Mouse (Mus musculus) adipocyte (in vitro differentiated cells): ENCODE results near the gene Adk.

Experiments
- DNase-seq: peaks from one replicate; pipeline ENCODE4 v3.0.0-alpha.2; 2016; ENCODE audit warnings: low spot score

The Adk gene

GRCm38 (mm10) chr14:21166114-21166513, 113.7 kb downstream of the Adk start:
- DNase-seq = no peak

- no peak for DNase-seq
These were observed 121.8 kb downstream of the Adk start for GRCm38 (mm10) chr14:21173973-21174745.

GRCm38 (mm10) chr14:21174804-21175203, 122.4 kb downstream of the Adk start:
- DNase-seq = peak; percentile 18

GRCm38 (mm10) chr14:21177781-21178180, 125.4 kb downstream of the Adk start:
- no peak for DNase-seq

- DNase-seq = no peak
These were observed 126.0 kb downstream of the Adk start for GRCm38 (mm10) chr14:21178356-21178755.

- DNase-seq = no peak
These were observed 128.7 kb downstream of the Adk start for GRCm38 (mm10) chr14:21181053-21181452.

GRCm38 (mm10) chr14:21191966-21192365, 139.6 kb downstream of the Adk start:
- peak; percentile 26 for DNase-seq

- no peak for DNase-seq
These were observed 140.4 kb downstream of the Adk start for GRCm38 (mm10) chr14:21192749-21193148.

GRCm38 (mm10) chr14:21194336-21194735, 142.0 kb downstream of the Adk start:
- no peak for DNase-seq

- no peak for DNase-seq
These were observed 148.5 kb downstream of the Adk start for GRCm38 (mm10) chr14:21200850-21201249.

GRCm38 (mm10) chr14:21206472-21206871, 154.1 kb downstream of the Adk start:
- no peak for DNase-seq

GRCm38 (mm10) chr14:21221574-21222138, 169.3 kb downstream of the Adk start:
- no peak for DNase-seq

- no peak for DNase-seq
These were observed 169.8 kb downstream of the Adk start for GRCm38 (mm10) chr14:21222206-21222605.

- DNase-seq = no peak
These were observed 171.1 kb downstream of the Adk start for GRCm38 (mm10) chr14:21223456-21223855.

- DNase-seq = no peak
These were observed 171.7 kb downstream of the Adk start for GRCm38 (mm10) chr14:21223971-21224635.

- DNase-seq = no peak
These were observed 184.7 kb downstream of the Adk start for GRCm38 (mm10) chr14:21237051-21237450.

GRCm38 (mm10) chr14:21241105-21241504, 188.7 kb downstream of the Adk start:
- DNase-seq = no peak

- no peak for DNase-seq
These were observed 199.0 kb downstream of the Adk start for GRCm38 (mm10) chr14:21251386-21251785.

- DNase-seq = peak; percentile 10
These were observed 200.0 kb downstream of the Adk start for GRCm38 (mm10) chr14:21252326-21252886.

GRCm38 (mm10) chr14:21253321-21253992, 201.1 kb downstream of the Adk start:
- no peak for DNase-seq

GRCm38 (mm10) chr14:21253993-21254339, 201.6 kb downstream of the Adk start:
- no peak for DNase-seq

- peak; percentile 37 for DNase-seq
These were observed 215.9 kb downstream of the Adk start for GRCm38 (mm10) chr14:21268229-21268628.
